Mouse (Mus musculus) neural tube, embryonic 11.5 days (tissue): ENCODE results near the gene Grk5. TPM values are rescaled to one million over a fixed set of nuclear protein-coding genes. Genes with fewer than 3 reads are reported as not detected.

Experiments used
- ATAC-seq: fragments of 200-750 bp; cut with Nextera tagmentation; 2 replicates; pipeline ENCODE4 v1.8.0; 2017; ENCODE audit warnings: moderate number of reproducible peaks, mild to moderate bottlenecking, moderate TSS enrichment, moderate library complexity; ENCODE audit not compliant: insufficient read depth, low FRiP score, low TSS enrichment
- DNase-seq: peaks from one replicate; pipeline ENCODE4 v3.0.0-alpha.2; 2015; ENCODE audit warnings: low spot score
- H3K27ac ChIP-seq: fragments of 300-500 bp; sonication (generic); 2 replicates; pipeline ENCODE4 v1.5.1; 2014; ENCODE audit warnings: low read depth, mild to moderate bottlenecking, low read length
- H3K27me3 ChIP-seq: fragments of 300-500 bp; sonication (generic); 2 replicates; pipeline ENCODE4 v1.6.1; 2014; ENCODE audit warnings: mild to moderate bottlenecking, low read length, mixed read lengths; ENCODE audit not compliant: control insufficient read depth, insufficient read depth
- H3K36me3 ChIP-seq: fragments of 300-500 bp; sonication (generic); 2 replicates; pipeline ENCODE4 v1.6.1; 2014; ENCODE audit warnings: mild to moderate bottlenecking, low read length, moderate library complexity, mixed read lengths; ENCODE audit not compliant: control insufficient read depth, insufficient read depth
- H3K4me1 ChIP-seq: fragments of 300-500 bp; sonication (generic); 2 replicates; pipeline ENCODE4 v1.6.1; 2014; ENCODE audit warnings: low read length, mixed read lengths; ENCODE audit not compliant: control insufficient read depth, insufficient read depth
- H3K4me2 ChIP-seq: fragments of 300-500 bp; sonication (generic); 2 replicates; pipeline ENCODE4 v1.6.1; 2014; ENCODE audit warnings: low read depth, mild to moderate bottlenecking, moderate library complexity
- H3K4me3 ChIP-seq: fragments of 300-500 bp; sonication (generic); 2 replicates; pipeline ENCODE4 v1.5.1; 2014; ENCODE audit warnings: low read depth, low read length
- H3K9ac ChIP-seq: fragments of 300-500 bp; sonication (generic); 2 replicates; pipeline ENCODE4 v1.6.1; 2014; ENCODE audit warnings: mild to moderate bottlenecking, low read length
- H3K9me3 ChIP-seq: fragments of 300-500 bp; sonication (generic); 2 replicates; pipeline ENCODE4 v1.6.1; 2016; ENCODE audit warnings: low read length; ENCODE audit not compliant: control insufficient read depth
- WGBS: fragments of 180-500 bp; shearing (Covaris S2); extraction: QIAGEN DNeasy Blood & Tissue Kit; methylation state at CpG from one replicate; pipeline ENCODE4 v1.1.7; 2014; 5-methylcytosine and 5-hydroxymethylcytosine counted together
- polyA plus RNA-seq: library from polyadenylated mRNA; unstranded; fragments of >200 nt; fragmentation: Nextera tagmentation; extraction: Ambion mirVana; gene quantifications from 2 replicates; pipeline ENCODE4 v1.2.1, GENCODE M21; 2014

Gene Grk5
- polyA plus RNA-seq, 1 experiment from 2014 or later, result 3.4 TPM

DNA sequence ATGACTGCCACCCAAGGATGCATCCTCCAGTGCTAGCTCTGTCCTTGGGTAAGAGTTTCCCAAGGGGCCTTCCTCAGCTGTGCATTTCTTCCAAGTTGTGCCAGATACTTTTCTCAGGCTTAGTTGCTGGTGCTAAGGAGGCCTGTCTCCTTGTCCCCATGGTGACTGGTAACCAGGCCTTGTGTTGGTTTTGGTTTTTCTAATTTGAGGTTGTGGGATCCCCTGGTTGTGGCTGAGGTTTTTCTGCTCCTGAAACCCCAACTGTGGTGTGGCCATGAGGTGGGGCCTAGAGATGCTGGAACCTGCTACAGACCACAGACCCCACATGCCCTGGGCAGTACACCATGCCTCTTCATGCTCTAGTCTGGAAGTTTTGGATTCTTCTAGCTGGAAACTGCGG lies 90.0 kb downstream of the Grk5 start:
- H3K4me3 ChIP-seq, result no peak overlapping the region
- ATAC-seq (no peak), DNase-seq (no peak)
- no peak overlapping the region for H3K9ac ChIP-seq
- H3K27ac ChIP-seq, result no peak overlapping the region
- no peaks in the 10 kb centered on the region for H3K36me3 ChIP-seq
- H3K27me3 ChIP-seq, result no peaks in the 10 kb centered on the region
- no peaks in the 10 kb centered on the region for H3K9me3 ChIP-seq
- 69% methylated on average over 1 of the region's 1 CpGs for WGBS
- no peaks in the 10 kb centered on the region for H3K4me1 ChIP-seq
- H3K4me2 ChIP-seq, result no peak overlapping the region

DNA sequence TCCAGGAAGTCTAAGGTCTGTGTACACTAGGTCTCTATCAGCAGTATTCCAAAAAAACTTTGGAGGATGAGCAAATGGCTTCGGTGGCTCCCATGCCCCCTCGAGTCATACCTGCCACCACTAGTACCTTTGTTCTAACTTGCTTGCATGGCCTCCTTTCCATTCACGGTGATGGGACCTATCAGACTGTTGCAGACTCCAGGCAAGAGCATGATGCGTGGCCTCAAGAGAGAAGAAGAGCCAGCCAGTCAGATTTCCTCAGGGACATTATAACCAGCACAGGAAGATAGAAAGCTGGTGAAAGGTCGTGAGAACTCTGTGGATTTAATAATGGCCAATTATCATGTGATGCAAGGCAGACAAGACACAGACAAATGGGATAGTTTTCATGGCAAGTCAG lies 91.8 kb downstream of the Grk5 start:
- no peak for ATAC-seq
- WGBS, result 85% methylated on average over 5 of the region's 5 CpGs

DNA sequence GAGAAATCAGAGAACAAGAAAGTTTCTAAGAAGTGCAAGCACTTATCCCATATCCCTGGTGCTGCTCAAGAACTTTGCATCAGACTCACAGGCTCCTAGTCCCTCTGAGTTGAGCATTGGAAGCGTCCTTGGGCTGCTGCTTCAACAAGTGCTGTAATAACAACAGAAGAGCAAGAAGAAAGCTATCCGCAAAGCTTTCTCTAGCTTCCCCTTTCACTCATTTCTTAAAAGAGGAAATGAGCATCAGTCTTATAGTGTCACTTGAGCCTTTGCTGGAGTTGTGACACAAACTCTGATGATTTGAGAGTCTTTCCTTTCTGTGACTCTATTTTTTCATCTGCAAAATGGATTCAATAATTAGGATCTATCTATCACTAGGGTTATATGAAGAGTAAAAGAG lies 92.3 kb downstream of the Grk5 start:
- DNase-seq (no peak), ATAC-seq (no peak)
- Histone ChIP-seq H3K4me3 (no peak overlapping the region), H3K9ac (no peak overlapping the region), H3K36me3 (no peaks in the 10 kb centered on the region), H3K4me1 (no peaks in the 10 kb centered on the region), H3K4me2 (no peak overlapping the region), H3K9me3 (no peaks in the 10 kb centered on the region), H3K27me3 (no peaks in the 10 kb centered on the region), H3K27ac (no peak overlapping the region)
- 83% methylated on average over 2 of the region's 2 CpGs for WGBS

More for the DNA sequence above, 91.8 kb downstream of the Grk5 start:
- Histone ChIP-seq H3K4me3 (no peak overlapping the region), H3K27ac (no peak overlapping the region), H3K4me1 (no peaks in the 10 kb centered on the region), H3K9me3 (no peaks in the 10 kb centered on the region), H3K4me2 (no peak overlapping the region), H3K9ac (no peak overlapping the region), H3K36me3 (no peaks in the 10 kb centered on the region), H3K27me3 (no peaks in the 10 kb centered on the region)
- DNase-seq, result no peak

DNA sequence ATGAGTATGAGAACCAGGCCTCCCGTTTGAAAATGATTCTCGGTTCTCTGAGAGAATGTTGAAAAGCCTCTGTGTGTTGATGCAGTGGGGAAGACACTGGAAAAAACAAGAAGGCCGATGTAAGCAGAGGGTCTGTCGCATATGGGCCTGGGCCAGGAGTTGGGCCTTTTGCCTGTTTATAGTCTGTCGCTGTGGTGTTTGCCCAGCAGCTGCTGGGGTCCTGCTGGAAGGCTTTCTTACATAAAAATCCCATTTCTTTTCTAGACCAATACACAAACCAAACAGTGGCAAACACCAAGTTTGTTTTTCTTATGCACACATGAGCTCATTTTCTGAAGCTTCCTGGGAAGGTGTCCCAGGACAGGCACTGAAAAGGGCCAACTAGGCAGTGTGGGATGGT lies 100.2 kb downstream of the Grk5 start:
- Histone ChIP-seq H3K36me3 (no peaks in the 10 kb centered on the region), H3K4me1 (peaks cover 5% of the 10 kb centered on the region; the same call in 1 of the 2 replicates), H3K4me3 (no peak overlapping the region), H3K27me3 (no peaks in the 10 kb centered on the region), H3K4me2 (no peak overlapping the region), H3K9me3 (no peaks in the 10 kb centered on the region), H3K9ac (no peak overlapping the region), H3K27ac (no peak overlapping the region)
- WGBS, result 89% methylated on average over 5 of the region's 5 CpGs
- no peak for ATAC-seq
- DNase-seq, result no peak

DNA sequence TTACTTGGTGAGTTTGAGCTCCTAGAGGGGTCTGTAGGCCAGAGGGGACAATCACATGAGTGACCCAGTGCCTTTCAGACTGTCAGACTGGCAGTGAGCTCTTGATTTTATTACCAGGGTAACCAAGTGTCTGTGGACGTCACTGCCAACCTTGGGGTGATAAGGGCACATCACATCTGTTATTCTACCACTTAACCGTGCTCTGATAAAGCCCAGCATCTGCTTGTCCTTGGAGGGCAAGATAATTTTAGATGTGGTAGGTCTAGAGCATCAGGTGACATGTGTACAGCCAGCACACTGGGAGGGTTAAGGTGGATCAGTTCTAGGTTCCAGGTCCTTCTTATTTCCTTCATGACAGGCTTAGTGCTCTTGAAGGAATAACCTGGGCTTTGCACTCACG lies 104.7 kb downstream of the Grk5 start:
- Histone ChIP-seq H3K27me3 (no peaks in the 10 kb centered on the region), H3K4me2 (no peak overlapping the region), H3K9me3 (no peaks in the 10 kb centered on the region), H3K4me3 (no peak overlapping the region), H3K27ac (no peak overlapping the region), H3K36me3 (no peaks in the 10 kb centered on the region), H3K9ac (no peak overlapping the region), H3K4me1 (peaks cover 5% of the 10 kb centered on the region; the same call in 1 of the 2 replicates)
- WGBS, result 73% methylated on average over 3 of the region's 3 CpGs
- DNase-seq (no peak), ATAC-seq (no peak)

DNA sequence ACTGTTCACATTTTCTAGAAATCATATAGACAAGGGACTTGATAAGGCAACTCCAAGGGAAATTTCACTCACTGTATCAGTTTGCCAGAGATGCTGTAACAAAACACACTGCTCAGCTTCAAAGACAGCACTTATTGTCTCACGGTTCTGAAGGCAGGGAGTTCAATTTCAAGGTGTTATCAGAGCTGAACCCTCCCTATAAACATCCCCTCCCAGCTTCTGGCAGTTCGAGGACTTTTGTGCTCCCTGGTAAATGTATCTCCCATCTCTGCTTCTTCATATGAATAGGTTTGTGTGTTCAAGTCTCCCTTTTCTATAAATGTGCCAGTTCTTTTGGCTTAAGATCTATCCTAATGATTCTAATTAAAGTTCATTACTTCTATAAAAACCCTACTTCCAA lies 105.3 kb downstream of the Grk5 start:
- Histone ChIP-seq H3K9me3 (no peaks in the 10 kb centered on the region), H3K9ac (no peak overlapping the region), H3K36me3 (no peaks in the 10 kb centered on the region), H3K4me3 (no peak overlapping the region), H3K27me3 (no peaks in the 10 kb centered on the region), H3K4me1 (peaks cover 4% of the 10 kb centered on the region; the same call in 1 of the 2 replicates), H3K4me2 (no peak overlapping the region), H3K27ac (no peak overlapping the region)
- DNase-seq (no peak), ATAC-seq (no peak)
- 68% methylated on average over 2 of the region's 2 CpGs for WGBS

DNA sequence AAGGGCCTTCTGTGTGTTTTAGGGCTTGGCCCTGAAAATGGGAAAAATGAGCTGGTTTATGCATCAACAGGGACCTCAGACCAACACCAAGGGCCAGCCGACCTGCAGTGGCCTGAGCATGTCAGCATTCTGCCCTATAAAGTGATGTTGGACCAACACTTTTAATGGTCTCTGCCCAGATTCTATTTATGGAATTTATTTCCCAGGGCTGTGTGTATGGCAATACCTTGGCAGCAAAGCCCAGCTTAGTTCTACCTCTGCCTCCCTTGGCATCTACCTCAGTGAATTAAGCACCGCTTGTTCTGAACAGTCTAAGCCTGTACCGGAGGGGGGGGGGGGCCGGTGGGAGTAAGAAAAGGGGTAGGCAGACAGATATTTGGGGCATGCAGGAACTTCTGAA lies 108.2 kb downstream of the Grk5 start:
- Histone ChIP-seq H3K9ac (no peak overlapping the region), H3K36me3 (no peaks in the 10 kb centered on the region), H3K9me3 (no peaks in the 10 kb centered on the region), H3K27ac (no peak overlapping the region), H3K4me1 (no peaks in the 10 kb centered on the region), H3K4me2 (no peak overlapping the region), H3K27me3 (no peaks in the 10 kb centered on the region), H3K4me3 (no peak overlapping the region)
- DNase-seq, result no peak
- WGBS, result 87% methylated on average over 4 of the region's 4 CpGs
- no peak for ATAC-seq

DNA sequence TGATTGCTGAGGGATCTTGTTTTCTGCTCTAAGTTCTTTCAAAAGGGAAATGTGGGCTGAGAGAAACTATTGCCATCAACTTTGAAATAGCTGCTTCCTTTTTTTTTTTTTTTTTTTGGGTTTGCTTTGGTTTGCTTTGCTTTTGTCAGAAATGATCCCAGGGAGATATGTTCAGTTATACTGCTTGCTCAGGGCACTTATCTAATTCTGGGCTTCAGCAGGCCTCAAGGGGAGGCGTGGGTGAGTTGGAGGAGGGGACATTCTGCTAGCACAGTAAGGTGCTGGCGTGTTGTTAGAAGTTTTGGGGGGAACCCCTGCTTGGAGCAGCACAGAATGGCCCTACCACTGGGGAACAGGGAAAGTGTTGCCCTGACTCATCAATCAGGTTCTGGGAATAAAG lies 110.1 kb downstream of the Grk5 start:
- Histone ChIP-seq H3K27ac (no peak overlapping the region), H3K27me3 (no peaks in the 10 kb centered on the region), H3K4me3 (no peak overlapping the region), H3K4me2 (no peak overlapping the region), H3K36me3 (no peaks in the 10 kb centered on the region), H3K9ac (no peak overlapping the region), H3K9me3 (no peaks in the 10 kb centered on the region), H3K4me1 (no peaks in the 10 kb centered on the region)
- ATAC-seq (no peak), DNase-seq (no peak)
- 60% methylated on average over 2 of the region's 2 CpGs for WGBS

DNA sequence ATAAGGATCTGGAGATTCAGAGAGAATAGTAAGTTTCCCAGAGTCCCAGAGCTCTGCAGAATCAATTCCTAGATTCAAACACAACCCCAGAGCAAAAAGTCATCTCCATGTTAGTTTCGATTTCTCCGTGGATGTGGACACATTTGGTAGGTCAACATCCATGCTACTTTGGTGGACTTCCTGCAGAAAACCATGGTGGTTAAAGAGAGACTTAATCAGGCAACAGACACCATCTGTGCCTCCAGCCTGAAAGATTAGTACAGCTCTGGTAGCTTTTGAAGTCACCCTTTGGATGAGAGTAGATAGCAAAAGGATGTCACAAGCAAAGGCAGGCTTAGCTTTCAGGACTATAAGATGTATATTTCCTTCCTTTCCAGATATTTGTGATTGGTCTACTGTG lies 111.4 kb downstream of the Grk5 start:
- no peak overlapping the region for H3K4me2 ChIP-seq
- no peak overlapping the region for H3K27ac ChIP-seq
- no peak overlapping the region for H3K4me3 ChIP-seq
- no peak for ATAC-seq
- no peak overlapping the region for H3K9ac ChIP-seq
- no peak for DNase-seq
- H3K9me3 ChIP-seq, result no peaks in the 10 kb centered on the region
- no peaks in the 10 kb centered on the region for H3K4me1 ChIP-seq
- WGBS, result 91% methylated on average over 2 of the region's 2 CpGs
- no peaks in the 10 kb centered on the region for H3K27me3 ChIP-seq
- H3K36me3 ChIP-seq, result no peaks in the 10 kb centered on the region
